Mouse (Mus musculus) cortical plate, adult 2 months (tissue): ENCODE measurements at regions not wholly inside any gene's neighbourhood (a gene's known extent, or its start where the extent isn't known, plus 50 kb on each side); places are given as distances from the start of the nearest gene placed in this dataset.

ENCODE experiments used
- CTCF ChIP-seq: fragments of 200-500 bp; IDR thresholded peaks from 2 replicates; pipeline ENCODE4 v1.5.1; 2011; ENCODE audit warnings: mild to moderate bottlenecking, control low read depth, low read length; ENCODE audit not compliant: insufficient read depth; ENCODE audit errors: extremely low read depth
- POLR2A ChIP-seq: fragments of 200-500 bp; IDR thresholded peaks from 2 replicates; pipeline ENCODE4 v1.6.1; 2011; ENCODE audit warnings: mild to moderate bottlenecking, low read length, control low read depth; ENCODE audit not compliant: insufficient read depth; ENCODE audit errors: extremely low read depth

- TF ChIP-seq POLR2A (no peak), CTCF (no peak)
These were observed 89.6 kb upstream of the Gimd1 start for GRCm38 (mm10) chr3:132539780-132540658.
